Mouse (Mus musculus) spleen, adult 10 weeks (tissue): ENCODE results near the gene Aff4. TPM values are rescaled to one million over a fixed set of nuclear protein-coding genes. Genes with fewer than 3 reads are reported as not detected.

Experiments used
- polyA plus RNA-seq: library from polyadenylated mRNA; stranded (reverse); fragments of 350-450 nt; fragmentation: Illumina TruSeq; extraction: RNeasy Lipid Tissue Mini Kit (QIAGEN cat#74804); gene quantifications from one replicate; pipeline ENCODE4 v1.2.3, GENCODE M21; 2015; ENCODE audit warnings: low replicate concordance; ENCODE audit not compliant: insufficient read depth

The Aff4 gene
- polyA plus RNA-seq, result 99.6 TPM

DNA sequence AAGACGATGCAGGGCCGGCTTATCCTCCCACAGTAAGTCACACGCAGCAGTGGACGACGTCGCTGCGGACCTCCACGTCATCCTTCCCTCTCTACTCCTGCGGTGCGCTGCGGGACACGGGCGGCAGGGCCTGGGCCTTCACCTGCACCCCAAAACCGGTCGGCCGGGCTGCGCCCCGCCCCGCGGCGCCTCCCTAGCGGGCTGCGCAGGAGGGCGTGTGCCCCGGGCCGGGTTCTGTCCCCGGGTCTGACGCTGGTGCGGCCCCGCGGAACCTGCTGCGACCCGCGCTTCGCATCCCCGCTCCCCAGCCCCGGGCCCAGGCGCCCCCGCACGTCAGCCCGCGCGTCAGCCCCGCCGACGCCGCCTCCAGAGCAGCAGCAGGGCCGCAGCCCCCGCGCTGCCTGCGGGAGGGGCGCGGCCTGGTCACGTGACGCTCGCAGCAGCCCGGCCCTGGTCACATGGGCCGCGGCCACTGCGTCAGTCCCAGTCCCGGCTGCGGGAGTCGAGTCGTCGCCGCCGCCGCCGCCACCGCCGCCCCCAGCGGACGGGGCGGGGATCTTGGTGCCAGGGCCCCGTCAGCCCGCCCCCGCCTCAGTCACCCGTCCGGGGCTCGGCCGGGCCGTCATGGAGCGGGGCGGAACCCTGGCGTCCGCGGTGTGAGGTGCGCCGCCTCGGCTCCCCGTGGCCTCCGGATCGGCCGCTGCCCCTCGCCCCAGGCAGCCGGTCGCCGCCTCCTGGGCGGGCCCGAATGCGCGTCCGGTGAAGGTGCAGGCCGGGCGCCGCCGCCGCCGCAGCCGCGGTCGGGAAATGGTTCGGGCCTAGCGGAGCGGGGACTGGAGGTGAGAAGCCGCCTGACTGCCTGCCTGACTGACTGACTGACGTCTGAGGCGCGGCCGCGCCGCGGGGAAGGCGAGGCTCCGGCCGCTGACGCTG, at the start of gene Aff4:
Gene Aff4, plus strand, starts transcription at position 543 of the 933 bp plus-strand sequence.

DNA sequence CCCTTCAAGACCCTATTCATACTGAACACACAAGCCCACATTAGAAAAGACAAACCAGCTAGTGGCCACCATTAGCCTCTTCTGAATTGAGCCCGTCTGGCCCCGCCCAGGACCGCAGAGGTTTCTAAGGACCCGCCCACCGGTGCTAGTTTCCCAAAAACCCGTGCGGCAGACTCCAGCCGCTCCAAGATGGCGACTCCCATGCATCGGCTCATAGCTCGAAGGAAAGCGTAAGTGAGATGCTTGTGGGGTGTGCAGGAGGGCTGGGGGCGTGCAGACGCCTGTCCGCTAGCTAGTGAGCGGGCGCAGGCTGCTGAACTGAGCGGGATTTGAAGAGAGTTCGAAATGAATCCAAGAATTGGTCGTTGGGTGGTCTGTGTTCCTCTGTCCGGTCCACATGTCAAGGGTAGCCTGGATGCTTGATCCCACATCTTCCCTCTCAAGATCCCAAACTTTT, 26.1 kb upstream of the Aff4 start, which contains the start of gene Zcchc10:
Gene Zcchc10, plus strand, starts transcription at position 168 of the 457 bp plus-strand sequence.

DNA sequence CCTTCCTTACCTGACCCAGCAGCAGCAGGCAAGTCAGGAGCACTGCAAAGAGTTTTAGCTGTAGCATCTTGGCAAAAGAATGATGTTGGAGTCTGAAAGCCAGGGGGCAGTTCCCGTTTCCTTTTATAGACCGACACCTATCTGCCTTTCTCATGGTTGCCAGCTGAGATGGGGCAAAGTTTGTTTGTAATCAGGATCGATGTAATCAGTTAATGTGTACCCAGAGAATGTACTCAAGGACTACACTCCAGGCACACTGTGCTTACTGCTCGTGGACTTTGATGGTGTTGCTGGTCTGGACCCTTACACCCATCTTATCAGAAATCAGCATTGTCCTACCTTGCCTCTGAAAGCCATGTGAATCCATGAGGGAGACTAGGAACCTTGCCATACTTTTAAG, 72.4 kb downstream of the Aff4 start, which contains the start of gene Leap2:
Gene Leap2, minus strand, starts transcription at position 135 of the 400 bp plus-strand sequence.

DNA sequence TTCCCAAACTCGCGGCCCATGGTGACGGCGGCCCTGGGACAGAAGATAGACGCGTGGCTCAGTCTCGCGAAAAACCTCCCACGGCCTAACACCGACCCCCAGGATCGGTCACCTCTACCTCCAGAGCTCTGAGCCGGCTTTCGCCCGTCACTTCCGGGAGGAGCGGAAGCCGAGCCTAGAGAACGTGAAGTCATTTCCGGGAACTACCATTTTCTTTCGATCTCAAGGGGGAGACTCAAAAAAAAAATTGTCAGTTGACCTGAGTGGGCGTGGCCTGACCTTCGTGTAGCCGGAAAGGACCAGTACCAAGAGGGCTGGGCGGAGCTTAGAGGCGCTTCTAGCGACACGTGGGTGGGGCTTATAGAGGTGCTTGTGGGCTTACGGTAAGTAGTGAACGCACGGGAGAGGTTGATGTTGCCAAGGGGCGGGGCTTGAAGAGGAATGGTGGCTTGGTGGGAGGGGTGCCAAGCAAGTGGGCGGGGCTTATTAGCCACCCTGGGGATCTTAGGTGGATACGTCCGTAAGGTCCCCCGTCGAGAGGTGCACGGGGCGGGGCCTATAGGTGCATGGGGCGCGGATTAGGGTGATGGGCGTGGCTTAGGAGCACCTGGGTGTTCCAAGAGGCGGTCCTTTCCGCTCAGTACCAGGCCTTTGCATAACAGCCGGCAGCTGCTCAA, 80.2 kb downstream of the Aff4 start, which contains the start of the genes Uqcrq and Gdf9:
Gene Uqcrq, minus strand, starts transcription at position 162 of the 677 bp plus-strand sequence.
Gene Gdf9, plus strand, starts transcription at position 354 of the 677 bp plus-strand sequence.

DNA sequence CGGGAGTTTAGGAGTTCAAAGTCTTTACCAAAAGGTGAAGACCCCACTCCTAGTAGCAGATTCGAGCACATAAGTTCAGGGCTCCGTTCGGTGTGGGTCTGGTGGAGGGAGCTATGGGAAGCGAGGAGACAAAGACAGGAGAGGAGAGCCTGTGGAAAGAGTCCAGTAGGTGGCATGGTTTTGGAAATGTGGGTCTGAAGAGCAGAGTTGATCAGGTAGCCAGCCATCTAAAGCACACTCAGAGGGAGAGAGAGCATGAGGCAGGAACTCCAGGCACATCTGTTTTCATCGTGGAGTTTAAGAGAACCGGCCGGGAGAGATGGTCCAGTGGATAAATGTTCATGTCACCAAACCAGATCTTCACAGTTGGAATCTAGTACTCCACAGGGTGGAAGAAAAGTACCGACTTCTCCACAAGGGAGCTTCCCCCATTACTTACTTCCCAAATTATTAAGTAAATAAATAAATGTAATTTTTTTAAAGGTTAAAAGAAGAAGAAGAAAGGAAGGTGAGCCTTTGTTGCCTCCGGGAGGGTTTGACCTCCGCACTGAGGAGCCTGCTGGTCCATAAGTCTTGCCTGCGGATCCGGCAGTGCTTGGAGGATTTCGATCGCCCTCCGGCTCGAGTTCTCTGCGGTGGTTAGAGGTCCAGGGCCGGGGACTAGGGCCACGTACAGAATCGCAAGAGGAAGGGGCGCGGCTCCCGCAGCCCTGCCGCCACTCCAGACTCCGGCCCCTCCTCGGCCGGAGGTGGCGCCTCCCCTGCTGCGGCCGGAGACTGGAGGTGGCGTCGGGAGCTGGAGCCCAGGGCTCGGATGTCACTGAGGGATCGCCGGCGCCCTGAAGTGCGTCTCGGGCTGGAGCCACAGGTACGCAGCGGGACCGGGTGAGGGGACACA, 106.1 kb downstream of the Aff4 start, which contains the start of the genes Gm10447 and Shroom1:
Gene Gm10447, minus strand, starts transcription at position 637 of the 898 bp plus-strand sequence.
Gene Shroom1, plus strand, starts transcription at position 732 of the 898 bp plus-strand sequence.

DNA sequence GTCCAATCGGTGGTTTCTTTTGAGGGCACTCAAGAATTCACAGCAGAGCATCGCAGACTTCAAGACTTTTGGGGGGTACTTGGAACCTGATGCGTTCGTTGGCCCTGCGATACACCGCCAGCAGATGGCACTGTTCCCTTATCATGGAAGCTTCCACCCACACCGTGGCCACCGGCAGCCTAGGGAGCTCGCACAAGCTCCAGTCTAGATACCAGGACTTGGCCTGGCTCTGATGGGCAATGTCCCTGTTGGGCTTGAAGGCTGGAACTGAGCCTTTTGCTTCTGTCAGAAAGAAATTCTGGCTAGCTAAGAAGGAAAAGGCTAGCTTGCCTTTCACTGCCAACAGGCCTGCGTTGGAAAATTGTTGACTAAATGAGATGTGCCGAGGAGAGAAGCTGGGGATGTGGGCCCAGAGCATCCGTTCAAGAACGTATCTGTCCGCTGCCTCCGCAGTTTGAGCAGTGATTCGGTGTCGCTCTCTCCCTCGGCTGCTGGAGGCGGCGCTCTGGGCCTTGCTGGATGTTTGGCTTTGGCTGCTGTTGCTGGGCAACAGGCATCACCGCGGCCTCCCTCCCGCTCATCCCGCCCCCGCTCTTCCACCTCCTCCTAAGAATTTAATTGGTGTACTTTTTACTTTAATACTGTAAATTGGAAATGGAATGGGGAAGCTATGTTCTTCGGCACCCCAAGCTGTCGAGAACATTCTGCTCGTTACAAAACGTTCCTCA, 119.5 kb downstream of the Aff4 start, which contains the start of gene Gm9837:
Gene Gm9837, minus strand, starts transcription at position 512 of the 728 bp plus-strand sequence.

Other genes starting within 250 kb of the Aff4 start
- gene Hspa4, start 50.4 kb upstream of the Aff4 start, polyA plus RNA-seq, result 202 TPM
- 21.9 TPM for gene Zcchc10, start 26.2 kb upstream of the Aff4 start, polyA plus RNA-seq
- not detected for gene Leap2, start 72.3 kb downstream of the Aff4 start, polyA plus RNA-seq
- 39.4 TPM for gene Uqcrq, start 80.0 kb downstream of the Aff4 start, polyA plus RNA-seq
- gene Gdf9, start 80.2 kb downstream of the Aff4 start, polyA plus RNA-seq, result 0.30 TPM
- gene Gm10447, start 106.3 kb downstream of the Aff4 start, polyA plus RNA-seq, result not detected
- 0.75 TPM for gene Shroom1, start 106.4 kb downstream of the Aff4 start, polyA plus RNA-seq
- gene Gm9837, start 119.6 kb downstream of the Aff4 start, polyA plus RNA-seq, result not detected
- gene Gm9945, start 129.3 kb downstream of the Aff4 start, polyA plus RNA-seq, result not detected
- 3.5 TPM for gene Sowaha, start 129.4 kb downstream of the Aff4 start, polyA plus RNA-seq
- gene Sept8, start 168.4 kb downstream of the Aff4 start, polyA plus RNA-seq, result 19.9 TPM
- 6.2 TPM for gene Kif3a, start 216.5 kb downstream of the Aff4 start, polyA plus RNA-seq